Mouse (Mus musculus) spleen, postnatal 10 days (tissue): ENCODE measurements around the gene Olfr934.

Experiments
- DNase-seq, 2 experiments: peaks; one replicate each; pipeline ENCODE4 v3.0.0; 2021 to 2022; ENCODE audit warnings: low spot score in 2 of 2

The Olfr934 gene

DNA sequence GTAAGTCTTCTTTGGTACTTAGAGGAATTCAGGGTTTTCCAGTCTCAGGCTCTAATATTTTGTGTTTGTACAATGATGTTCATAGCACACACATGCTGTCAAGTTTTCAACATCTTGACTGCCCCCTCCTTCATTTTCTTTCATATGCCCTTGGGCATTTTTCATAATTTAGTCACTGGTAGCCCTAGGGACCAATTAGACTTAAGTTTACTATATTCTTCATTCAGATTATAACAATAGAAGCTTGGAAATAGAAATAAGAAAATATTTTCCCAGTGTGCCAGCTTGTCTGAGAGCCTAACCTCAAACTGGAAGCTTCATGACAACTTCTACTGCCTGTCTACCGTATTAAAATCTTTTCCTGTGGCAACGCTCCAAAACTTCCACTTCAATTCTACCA, at the start of gene Olfr934:
Gene Olfr934 (minus strand): TSS at position 101 of the 400 bp plus-strand sequence.
- no peak for DNase-seq

GRCm38 (mm10) chr9:39023277-39023676, 35.2 kb upstream of the Olfr934 start, which contains the start of gene Olfr146:
Olfr146 (minus strand) TSS chr9:39023377.
- no peak for DNase-seq

DNA sequence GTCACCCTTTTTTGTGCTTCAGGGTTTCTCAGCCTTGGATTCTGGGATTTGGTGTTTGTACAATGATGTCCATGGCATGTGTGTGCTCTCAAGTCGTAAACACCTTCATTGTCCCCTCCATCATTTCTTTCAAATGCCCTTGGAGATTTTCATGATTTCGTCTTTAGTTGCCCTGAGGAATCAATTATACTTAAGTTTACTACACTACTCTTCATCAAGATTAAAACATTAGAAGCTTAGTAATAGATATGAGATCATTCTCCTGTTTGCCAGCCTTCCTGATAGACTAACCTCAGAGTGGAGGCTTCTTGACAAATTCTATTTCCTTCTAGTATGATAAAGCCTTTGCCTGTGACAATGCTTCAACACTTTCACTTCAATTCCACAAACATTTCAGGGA, 11.5 kb upstream of the Olfr934 start, which contains the start of gene Olfr935:
Gene Olfr935 (minus strand): TSS at position 101 of the 400 bp plus-strand sequence.
- no peak for DNase-seq

DNA sequence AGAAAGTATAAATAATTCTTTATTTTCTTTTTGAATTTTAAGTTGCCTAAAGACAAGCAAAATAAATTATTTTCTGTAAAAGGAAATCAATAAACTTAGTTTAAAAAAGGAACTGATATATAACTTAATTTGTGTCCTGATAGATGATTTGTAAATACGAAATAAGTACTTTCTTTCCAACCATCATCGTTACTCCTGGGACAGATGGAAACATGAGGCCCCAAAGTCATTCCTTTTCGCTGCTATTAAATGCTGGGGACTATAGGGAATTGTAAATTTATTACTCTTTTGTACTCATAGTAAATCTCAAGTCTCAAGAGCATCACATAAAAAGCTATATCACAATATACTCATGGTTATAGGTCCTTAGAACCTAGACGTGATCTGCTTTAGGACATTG, 16.1 kb downstream of the Olfr934 start, which contains the start of gene Olfr933:
Gene Olfr933 (plus strand): TSS at position 301 of the 400 bp plus-strand sequence.
- DNase-seq, result no peak

DNA sequence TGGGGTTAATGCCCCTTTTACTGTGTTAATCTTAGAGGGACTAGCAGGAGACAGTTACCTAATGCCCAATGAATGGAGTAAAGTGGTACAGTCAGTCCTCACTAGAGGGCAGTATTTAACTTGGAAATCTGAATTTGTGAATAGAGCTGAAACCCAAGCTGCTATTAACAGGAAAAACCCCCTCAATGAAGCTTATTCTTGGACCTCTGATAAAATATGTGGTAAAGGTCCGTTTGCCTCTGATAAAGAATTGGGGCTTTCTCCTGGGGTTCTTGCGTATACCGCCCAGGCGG, 34.0 kb downstream of the Olfr934 start:
- DNase-seq, result no peak

DNA sequence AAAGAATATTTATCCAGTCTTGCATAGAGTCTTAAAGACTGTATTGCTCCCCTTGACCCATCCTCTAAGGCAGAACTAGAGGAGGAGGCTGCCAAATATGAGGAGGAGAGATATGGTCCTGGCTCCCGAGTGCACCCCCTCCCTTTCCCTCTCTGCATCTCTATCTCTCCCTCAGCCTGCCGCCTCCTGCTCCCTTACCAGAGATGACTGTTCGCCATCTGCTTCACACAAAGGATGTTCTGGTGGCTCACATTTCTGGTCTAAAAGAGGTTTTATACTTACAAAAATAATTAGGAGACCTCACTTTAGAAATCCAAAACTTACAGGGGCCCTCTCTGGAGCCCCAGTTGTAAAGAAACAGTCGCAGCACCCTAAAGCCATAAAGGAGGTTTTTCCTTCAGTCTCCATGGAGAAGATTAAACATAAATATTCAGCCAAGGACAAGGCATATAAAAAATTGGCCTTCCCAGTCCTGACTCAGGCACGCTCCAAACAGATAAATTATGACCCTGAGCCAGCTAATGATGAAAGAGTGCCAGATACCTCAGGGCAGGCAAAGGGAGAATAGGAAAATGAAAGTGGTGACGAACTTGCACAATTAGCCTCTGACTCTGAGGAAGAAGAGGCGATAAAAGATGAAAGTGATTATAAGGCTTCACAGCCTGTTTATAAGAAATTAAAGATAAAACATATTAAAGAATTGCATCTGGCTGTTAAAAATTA, 34.6 kb downstream of the Olfr934 start:
- DNase-seq, result no peak
